Mouse (Mus musculus) lung, postnatal 0 days (tissue): ENCODE data around the gene Fgr. TPM values are rescaled to one million over a fixed set of nuclear protein-coding genes. Genes with fewer than 3 reads are reported as not detected.

ENCODE experiments used
- ATAC-seq: fragments of 200-750 bp; cut with Nextera tagmentation; 2 replicates; pipeline ENCODE4 v1.8.0; 2017; ENCODE audit warnings: moderate library complexity
- DNase-seq: peaks from one replicate; pipeline ENCODE4 v3.0.0-alpha.2; 2016; ENCODE audit warnings: low spot score
- H3K27ac ChIP-seq: fragments of 300-500 bp; sonication (generic); 2 replicates; pipeline ENCODE4 v1.5.1; 2014; ENCODE audit warnings: antibody characterized with exemption, mild to moderate bottlenecking, low read length, mixed read lengths
- H3K27me3 ChIP-seq: fragments of 300-500 bp; sonication (generic); replicated peaks from 2 replicates; pipeline ENCODE4 v1.6.1; 2014; ENCODE audit warnings: low read length, mixed read lengths; ENCODE audit not compliant: insufficient read depth
- H3K36me3 ChIP-seq: fragments of 300-500 bp; sonication (generic); 2 replicates; pipeline ENCODE4 v1.6.1; 2014; ENCODE audit warnings: low read length, mixed read lengths; ENCODE audit not compliant: insufficient read depth
- H3K4me1 ChIP-seq: fragments of 300-500 bp; sonication (generic); 2 replicates; pipeline ENCODE4 v1.6.1; 2014; ENCODE audit warnings: antibody characterized with exemption, low read depth, low read length, mixed read lengths; ENCODE audit not compliant: insufficient read depth
- H3K4me2 ChIP-seq: fragments of 300-500 bp; sonication (generic); replicated peaks from 2 replicates; pipeline ENCODE4 v1.6.1; 2014; ENCODE audit warnings: low read depth, mild to moderate bottlenecking, low read length, moderate library complexity, mixed read lengths
- H3K4me3 ChIP-seq: fragments of 300-500 bp; sonication (generic); 2 replicates; pipeline ENCODE4 v1.5.1; 2014; ENCODE audit warnings: low read depth, low read length
- H3K9ac ChIP-seq: fragments of 300-500 bp; sonication (generic); replicated peaks from 2 replicates; pipeline ENCODE4 v1.6.1; 2014; ENCODE audit warnings: low read depth, mild to moderate bottlenecking
- H3K9me3 ChIP-seq: fragments of 300-500 bp; sonication (generic); 2 replicates; pipeline ENCODE4 v1.6.1; 2016; ENCODE audit warnings: low read length, mixed read lengths
- CTCF ChIP-seq: IDR thresholded peaks from 2 replicates; pipeline ENCODE4 v1.5.1; 2016; ENCODE audit warnings: antibody characterized with exemption, mild to moderate bottlenecking
- EP300 ChIP-seq: IDR thresholded peaks from 2 replicates; pipeline ENCODE4 v1.6.1; 2016; ENCODE audit warnings: antibody characterized with exemption, mild to moderate bottlenecking, control low read depth
- WGBS: fragments of 180-500 bp; shearing (Covaris S2); extraction: QIAGEN DNeasy Blood & Tissue Kit; methylation state at CpG from one replicate; pipeline ENCODE4 v1.1.7; 2014; 5-methylcytosine and 5-hydroxymethylcytosine counted together
- polyA plus RNA-seq: library from polyadenylated mRNA; unstranded; fragments of >200 nt; fragmentation: Nextera tagmentation; extraction: Ambion mirVana; gene quantifications from 2 replicates; pipeline ENCODE4 v1.2.1, GENCODE M21; 2015

The Fgr gene
- polyA plus RNA-seq, 1 experiment from 2014 or later: 4.0 TPM

GRCm38 (mm10) chr4:132981621-132982020 lies 7.7 kb downstream of the Fgr start:
- DNase-seq (no peak), ATAC-seq (no peak)
- no peak overlapping the region for H3K4me3 ChIP-seq
- H3K9ac ChIP-seq: no peak overlapping the region
- H3K4me2 ChIP-seq: no peak overlapping the region
- H3K27ac ChIP-seq: no peak overlapping the region
- H3K36me3 ChIP-seq: no peaks in the 10 kb centered on the region
- H3K27me3 ChIP-seq: no peaks in the 10 kb centered on the region
- peaks cover 4% of the 10 kb centered on the region; the same call in 1 of the 2 replicates for H3K4me1 ChIP-seq
- no peaks in the 10 kb centered on the region for H3K9me3 ChIP-seq
- 77% methylated on average over 6 of the region's 6 CpGs for WGBS
- TF ChIP-seq CTCF: no peak
- no peak for TF ChIP-seq EP300

GRCm38 (mm10) chr4:132982999-132983398 lies 9.1 kb downstream of the Fgr start:
- Histone ChIP-seq H3K4me2 (no peak overlapping the region), H3K27ac (no peak overlapping the region), H3K9ac (no peak overlapping the region), H3K36me3 (no peaks in the 10 kb centered on the region), H3K4me1 (no peaks in the 10 kb centered on the region), H3K4me3 (no peak overlapping the region), H3K9me3 (no peaks in the 10 kb centered on the region), H3K27me3 (no peaks in the 10 kb centered on the region)
- ATAC-seq (peak; percentile 84), DNase-seq (peak; percentile 65)
- TF ChIP-seq EP300 (peak; percentile 37; the same call in 1 of the 2 replicates), CTCF (no peak)
- 31% methylated on average over 5 of the region's 6 CpGs for WGBS

- no peak overlapping the region for H3K4me2 ChIP-seq
- H3K27ac ChIP-seq: no peak overlapping the region
- ATAC-seq (peak; percentile 10; the same call in 1 of the 2 replicates), DNase-seq (no peak)
- no peak overlapping the region for H3K9ac ChIP-seq
- no peaks in the 10 kb centered on the region for H3K4me1 ChIP-seq
- no peaks in the 10 kb centered on the region for H3K36me3 ChIP-seq
- 47% methylated on average over 7 of the region's 7 CpGs for WGBS
- no peaks in the 10 kb centered on the region for H3K27me3 ChIP-seq
- no peak for TF ChIP-seq EP300
- H3K4me3 ChIP-seq: no peak overlapping the region
- no peaks in the 10 kb centered on the region for H3K9me3 ChIP-seq
Observed at GRCm38 (mm10) chr4:132983664-132984512, 10.0 kb downstream of the Fgr start.

- TF ChIP-seq EP300: no peak
- TF ChIP-seq CTCF: no peak
- no peaks in the 10 kb centered on the region for H3K9me3 ChIP-seq
- ATAC-seq (no peak), DNase-seq (no peak)
- 83% methylated on average over 6 of the region's 6 CpGs for WGBS
- no peaks in the 10 kb centered on the region for H3K36me3 ChIP-seq
- H3K9ac ChIP-seq: no peak overlapping the region
- H3K27me3 ChIP-seq: no peaks in the 10 kb centered on the region
- H3K4me2 ChIP-seq: no peak overlapping the region
- no peaks in the 10 kb centered on the region for H3K4me1 ChIP-seq
- no peak overlapping the region for H3K27ac ChIP-seq
- no peak overlapping the region for H3K4me3 ChIP-seq
Observed at GRCm38 (mm10) chr4:132988581-132989355, 14.9 kb downstream of the Fgr start.

GRCm38 (mm10) chr4:132993553-132993952 lies 19.7 kb downstream of the Fgr start:
- no peak overlapping the region for H3K27ac ChIP-seq
- whole genome bisulfite sequencing: 69% methylated on average over 4 of the region's 4 CpGs
- no peaks in the 10 kb centered on the region for H3K4me1 ChIP-seq
- no peak overlapping the region for H3K9ac ChIP-seq
- ATAC-seq (no peak), DNase-seq (no peak)
- no peaks in the 10 kb centered on the region for H3K36me3 ChIP-seq
- H3K9me3 ChIP-seq: no peaks in the 10 kb centered on the region
- no peak for TF ChIP-seq EP300
- no peak overlapping the region for H3K4me3 ChIP-seq
- no peaks in the 10 kb centered on the region for H3K27me3 ChIP-seq
- H3K4me2 ChIP-seq: no peak overlapping the region

- H3K9ac ChIP-seq: no peak overlapping the region
- DNase-seq (no peak), ATAC-seq (no peak)
- WGBS: 39% methylated on average over 13 of the region's 14 CpGs
- no peaks in the 10 kb centered on the region for H3K9me3 ChIP-seq
- no peaks in the 10 kb centered on the region for H3K27me3 ChIP-seq
- H3K4me2 ChIP-seq: no peak overlapping the region
- TF ChIP-seq CTCF (peak; percentile 33), EP300 (no peak)
- H3K4me3 ChIP-seq: no peak overlapping the region
- no peak overlapping the region for H3K27ac ChIP-seq
- no peaks in the 10 kb centered on the region for H3K4me1 ChIP-seq
- no peaks in the 10 kb centered on the region for H3K36me3 ChIP-seq
Observed at GRCm38 (mm10) chr4:132997469-132998237, 23.8 kb downstream of the Fgr start.
